Mouse (Mus musculus) heart, embryonic 16.5 days (tissue): ENCODE data around the gene B3glct. TPM values are rescaled to one million over a fixed set of nuclear protein-coding genes. Genes with fewer than 3 reads are reported as not detected.

Experiments
- ATAC-seq: fragments of 200-750 bp; cut with Nextera tagmentation; replicated peaks from 2 replicates; pipeline ENCODE4 v1.8.0; 2017; ENCODE audit warnings: moderate number of reproducible peaks; ENCODE audit not compliant: insufficient read depth, low FRiP score; ENCODE audit errors: extremely low read depth
- H3K27ac ChIP-seq: fragments of 300-500 bp; sonication (generic); 2 replicates; pipeline ENCODE4 v1.5.1; 2014; ENCODE audit warnings: mild to moderate bottlenecking, low read length, control low read depth, moderate library complexity
- H3K27me3 ChIP-seq: fragments of 300-500 bp; sonication (generic); 2 replicates; pipeline ENCODE4 v1.6.1; 2014; ENCODE audit warnings: low read length, mixed read lengths; ENCODE audit not compliant: control insufficient read depth, insufficient read depth
- H3K36me3 ChIP-seq: fragments of 300-500 bp; sonication (generic); 2 replicates; pipeline ENCODE4 v1.6.1; 2014; ENCODE audit not compliant: control insufficient read depth, insufficient read depth
- H3K4me1 ChIP-seq: fragments of 300-500 bp; sonication (generic); 2 replicates; pipeline ENCODE4 v1.6.1; 2014; ENCODE audit warnings: low read length, mixed read lengths; ENCODE audit not compliant: control insufficient read depth, insufficient read depth
- H3K4me2 ChIP-seq: fragments of 300-500 bp; sonication (generic); 2 replicates; pipeline ENCODE4 v1.6.1; 2014; ENCODE audit warnings: low read depth, mild to moderate bottlenecking, control low read depth, low read length
- H3K4me3 ChIP-seq: fragments of 300-500 bp; sonication (generic); 2 replicates; pipeline ENCODE4 v1.5.1; 2014; ENCODE audit warnings: mild to moderate bottlenecking, control low read depth, low read length
- H3K9ac ChIP-seq: fragments of 300-500 bp; sonication (generic); 2 replicates; pipeline ENCODE4 v1.6.1; 2014; ENCODE audit warnings: low read length, control low read depth
- H3K9me3 ChIP-seq: fragments of 300-500 bp; sonication (generic); replicated peaks from 2 replicates; pipeline ENCODE4 v1.6.1; 2016; ENCODE audit warnings: low read length; ENCODE audit not compliant: control insufficient read depth
- WGBS: fragments of 180-500 bp; shearing (Covaris S2); extraction: QIAGEN DNeasy Blood & Tissue Kit; methylation state at CpG from one replicate; pipeline ENCODE4 v1.1.7; 2014; 5-methylcytosine and 5-hydroxymethylcytosine counted together
- polyA plus RNA-seq: library from polyadenylated mRNA; unstranded; fragments of >200 nt; fragmentation: Nextera tagmentation; extraction: Ambion mirVana; gene quantifications from 2 replicates; pipeline ENCODE4 v1.2.1, GENCODE M21; 2015

The B3glct gene
- polyA plus RNA-seq, 1 experiment from 2014 or later: 7.4 TPM

DNA sequence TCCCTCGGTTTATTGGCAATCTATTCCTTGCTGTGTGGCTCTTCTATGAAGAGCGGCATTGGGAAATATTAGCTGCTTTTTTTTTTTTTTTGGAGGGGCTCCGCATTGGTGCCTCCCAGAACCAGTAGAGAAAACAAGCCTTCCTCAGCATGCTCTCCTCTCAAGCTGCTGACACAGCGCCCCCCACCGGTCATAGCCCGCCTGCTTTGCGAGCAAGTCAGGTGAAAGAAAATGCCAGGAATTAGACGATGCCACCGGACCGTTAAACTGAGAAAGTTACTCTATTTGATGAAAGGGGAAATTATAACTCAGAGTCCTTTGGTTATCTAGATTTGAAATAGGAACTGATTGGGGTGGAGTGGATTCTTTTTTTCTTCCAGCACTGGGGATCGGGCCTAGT is 14.5 kb downstream of the B3glct start:
- Histone ChIP-seq H3K36me3 (0 out of 2 replicates have a peak, but pooled peaks cover 5% of the 10 kb centered on the region), H3K9me3 (peaks cover 4% of the 10 kb centered on the region; the same call in 1 of the 2 replicates), H3K27ac (no peak overlapping the region), H3K27me3 (no peaks in the 10 kb centered on the region), H3K9ac (no peak overlapping the region), H3K4me1 (no peaks in the 10 kb centered on the region), H3K4me3 (no peak overlapping the region), H3K4me2 (no peak overlapping the region)
- ATAC-seq: no peak
- 72% methylated on average over 11 of the region's 11 CpGs for WGBS

GRCm38 (mm10) chr5:149693200-149693599 is 15.2 kb downstream of the B3glct start:
- Histone ChIP-seq H3K4me2 (no peak overlapping the region), H3K4me1 (no peaks in the 10 kb centered on the region), H3K27me3 (no peaks in the 10 kb centered on the region), H3K9me3 (peaks cover 4% of the 10 kb centered on the region; the same call in 1 of the 2 replicates), H3K4me3 (no peak overlapping the region), H3K27ac (no peak overlapping the region), H3K9ac (no peak overlapping the region), H3K36me3 (0 out of 2 replicates have a peak, but pooled peaks cover 5% of the 10 kb centered on the region)
- WGBS: 75% methylated on average over 2 of the region's 2 CpGs
- ATAC-seq: no peak

DNA sequence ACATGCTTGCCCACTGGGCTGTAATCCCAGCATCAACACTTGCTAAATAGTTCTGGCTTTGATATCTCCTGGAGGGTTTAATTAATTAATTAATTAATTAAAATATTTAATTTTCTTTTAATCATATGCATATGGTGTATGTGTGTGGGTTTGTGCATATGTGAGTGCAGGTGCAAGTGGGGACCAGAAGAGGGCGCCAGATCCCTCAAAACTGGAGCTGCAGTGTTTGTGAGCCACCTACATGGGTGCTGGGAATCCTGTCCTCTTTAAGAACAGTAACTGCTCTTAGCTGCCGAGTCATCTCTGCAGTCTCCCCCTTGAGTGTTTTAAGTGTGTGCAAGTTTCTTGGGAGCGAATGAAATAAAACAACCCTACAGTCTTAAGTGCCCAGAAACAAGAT is 15.9 kb downstream of the B3glct start:
- 80% methylated on average over 3 of the region's 3 CpGs for WGBS
- Histone ChIP-seq H3K27ac (no peak overlapping the region), H3K36me3 (0 out of 2 replicates have a peak, but pooled peaks cover 5% of the 10 kb centered on the region), H3K4me3 (no peak overlapping the region), H3K9me3 (peaks cover 4% of the 10 kb centered on the region; the same call in 1 of the 2 replicates), H3K9ac (no peak overlapping the region), H3K4me2 (no peak overlapping the region), H3K27me3 (no peaks in the 10 kb centered on the region), H3K4me1 (no peaks in the 10 kb centered on the region)
- no peak for ATAC-seq

DNA sequence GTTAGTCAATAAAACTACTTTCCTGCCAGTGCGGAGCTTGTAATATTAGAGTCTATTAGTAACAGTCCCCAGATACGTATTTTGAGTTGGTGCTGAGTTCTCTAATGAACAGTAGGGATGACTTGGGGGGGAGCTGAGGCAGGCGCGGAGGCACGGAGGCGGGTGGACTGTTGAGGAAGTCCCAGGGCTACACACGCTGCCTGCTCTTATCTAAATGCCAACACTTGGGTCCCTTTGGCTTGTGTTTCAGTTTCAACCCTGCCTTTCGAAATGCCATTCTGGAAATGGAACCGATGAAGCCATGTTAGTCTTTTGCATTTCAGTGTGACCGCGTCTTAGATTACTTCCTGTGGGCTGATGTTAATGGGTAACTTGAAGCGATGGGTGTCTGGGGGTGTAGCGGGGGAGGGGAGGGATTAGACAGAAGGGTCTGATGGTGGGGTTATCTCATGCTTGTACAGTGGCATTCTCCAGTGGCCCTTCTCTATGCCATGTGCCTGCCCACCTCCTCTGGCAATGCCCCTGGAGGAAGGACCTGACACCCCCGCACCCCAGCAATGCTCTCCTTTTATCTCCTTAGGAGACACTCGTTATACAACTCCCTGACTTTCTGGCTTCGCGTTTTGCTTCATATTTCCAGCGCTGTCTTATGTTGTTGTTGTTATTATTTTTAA is 17.2 kb downstream of the B3glct start:
- WGBS: 76% methylated on average over 18 of the region's 18 CpGs

GRCm38 (mm10) chr5:149702770-149703169 is 24.7 kb downstream of the B3glct start:
- no peak for ATAC-seq
- no peak overlapping the region for H3K27ac ChIP-seq
- H3K9ac ChIP-seq: no peak overlapping the region
- H3K4me3 ChIP-seq: no peak overlapping the region
- H3K4me1 ChIP-seq: no peaks in the 10 kb centered on the region
- H3K27me3 ChIP-seq: no peaks in the 10 kb centered on the region
- H3K9me3 ChIP-seq: peaks cover 10% of the 10 kb centered on the region; the same call in 1 of the 2 replicates
- no peak overlapping the region for H3K4me2 ChIP-seq
- no peaks in the 10 kb centered on the region for H3K36me3 ChIP-seq

More for the DNA sequence above, 17.2 kb downstream of the B3glct start:
- Histone ChIP-seq H3K9ac (no peak overlapping the region), H3K4me2 (no peak overlapping the region), H3K36me3 (0 out of 2 replicates have a peak, but pooled peaks cover 5% of the 10 kb centered on the region), H3K9me3 (peaks cover 4% of the 10 kb centered on the region; the same call in 1 of the 2 replicates), H3K27me3 (no peaks in the 10 kb centered on the region), H3K4me3 (no peak overlapping the region), H3K27ac (no peak overlapping the region), H3K4me1 (no peaks in the 10 kb centered on the region)
- ATAC-seq: no peak

- Histone ChIP-seq H3K4me3 (no peak overlapping the region), H3K4me2 (no peak overlapping the region), H3K4me1 (no peaks in the 10 kb centered on the region), H3K27me3 (no peaks in the 10 kb centered on the region), H3K9ac (no peak overlapping the region), H3K27ac (no peak overlapping the region), H3K36me3 (peaks cover 7% of the 10 kb centered on the region; the same call in 1 of the 2 replicates), H3K9me3 (0 out of 2 replicates have a peak, but pooled peaks cover 2% of the 10 kb centered on the region)
- no peak for ATAC-seq
- WGBS: 92% methylated on average over 4 of the region's 4 CpGs
These were observed 33.5 kb downstream of the B3glct start for GRCm38 (mm10) chr5:149711545-149711944.

GRCm38 (mm10) chr5:149713170-149713774 is 35.2 kb downstream of the B3glct start:
- 29% methylated on average over 11 of the region's 11 CpGs for WGBS
- Histone ChIP-seq H3K4me3 (peak overlapping the region; percentile 38), H3K9ac (peak overlapping the region; percentile 18; the same call in 1 of the 2 replicates), H3K27ac (no peak overlapping the region), H3K4me1 (no peaks in the 10 kb centered on the region), H3K9me3 (0 out of 2 replicates have a peak, but pooled peaks cover 2% of the 10 kb centered on the region), H3K27me3 (no peaks in the 10 kb centered on the region), H3K36me3 (peaks cover 5% of the 10 kb centered on the region; the same call in 1 of the 2 replicates), H3K4me2 (peak overlapping the region; percentile 65)
- ATAC-seq: no peak

DNA sequence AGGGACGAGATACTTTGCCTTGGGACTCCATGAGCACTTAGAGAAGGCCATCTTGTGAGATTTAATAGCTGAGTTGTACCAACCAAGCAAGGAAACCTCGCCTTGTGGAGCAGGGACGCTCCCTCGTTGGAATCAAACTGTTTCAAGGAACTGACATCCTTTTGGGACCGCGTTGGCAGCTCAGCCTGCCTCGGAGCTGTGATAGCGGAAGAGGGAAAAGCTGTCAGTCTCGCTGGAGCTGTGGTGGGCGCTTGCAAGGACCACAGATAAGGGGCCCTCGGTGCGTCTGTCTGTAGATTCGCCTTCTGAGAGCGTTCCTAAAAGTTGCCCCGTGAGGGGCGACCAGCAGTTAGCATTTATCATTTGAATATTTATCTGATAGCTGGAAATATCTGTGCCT is 35.8 kb downstream of the B3glct start:
- Histone ChIP-seq H3K4me1 (no peaks in the 10 kb centered on the region), H3K9ac (peak overlapping the region; percentile 18; the same call in 1 of the 2 replicates), H3K27me3 (no peaks in the 10 kb centered on the region), H3K36me3 (0 out of 2 replicates have a peak, but pooled peaks cover 2% of the 10 kb centered on the region), H3K9me3 (0 out of 2 replicates have a peak, but pooled peaks cover 2% of the 10 kb centered on the region), H3K4me2 (peak overlapping the region; percentile 65), H3K27ac (no peak overlapping the region), H3K4me3 (peak overlapping the region; percentile 38)
- WGBS: 37% methylated on average over 16 of the region's 16 CpGs
- no peak for ATAC-seq
